Mouse (Mus musculus) cerebellum, adult 2 months (tissue): ENCODE measurements around the gene Srcin1. TPM values are rescaled to one million over a fixed set of nuclear protein-coding genes. Genes with fewer than 3 reads are reported as not detected.
A peak's percentile ranks its signal among the peaks of the same experiment; 100 is the strongest.

Source experiments
- DNase-seq, 2 experiments: peaks; one replicate each; pipeline ENCODE4 v3.0.0; 2021
- H3K27ac ChIP-seq: fragments of 200-500 bp; 2 replicates; pipeline ENCODE4 v1.5.1; 2012; ENCODE audit warnings: low read length, control low read depth, inconsistent platforms; ENCODE audit not compliant: insufficient read depth
- H3K27me3 ChIP-seq: fragments of 200-500 bp; 2 replicates; pipeline ENCODE4 v1.6.1; 2012; ENCODE audit warnings: inconsistent platforms, mild to moderate bottlenecking, low read length, moderate library complexity; ENCODE audit not compliant: control insufficient read depth, insufficient read depth
- H3K4me1 ChIP-seq: fragments of 200-500 bp; 2 replicates; pipeline ENCODE4 v1.6.1; 2011; ENCODE audit warnings: low read length; ENCODE audit not compliant: control insufficient read depth, insufficient read depth
- H3K4me3 ChIP-seq: fragments of 200-500 bp; replicated peaks from 2 replicates; pipeline ENCODE3; 2011; ENCODE audit warnings: mild to moderate bottlenecking, low read depth, low read length, control low read depth; ENCODE audit not compliant: insufficient read depth
- CTCF ChIP-seq: fragments of 200-500 bp; IDR thresholded peaks from 2 replicates; pipeline ENCODE4 v1.5.1; 2011; ENCODE audit warnings: low read depth, mild to moderate bottlenecking, control low read depth, low read length, moderate library complexity, borderline replicate concordance; ENCODE audit not compliant: insufficient read depth
- POLR2A ChIP-seq: fragments of 200-500 bp; IDR thresholded peaks from 2 replicates; pipeline ENCODE4 v1.6.1; 2011; ENCODE audit warnings: low read length, control low read depth, borderline replicate concordance; ENCODE audit not compliant: insufficient read depth
- WGBS: fragments of 180-500 bp; shearing (Covaris S2); methylation state at CpG from one replicate; pipeline ENCODE4 v1.1.7; 2018; 5-methylcytosine and 5-hydroxymethylcytosine counted together
- polyA plus RNA-seq: library from polyadenylated mRNA; depleted of rRNA; stranded (reverse); fragments of >200 nt; gene quantifications from 2 replicates; pipeline ENCODE4 v1.2.3, GENCODE M21; 2012

The Srcin1 gene
- polyA plus RNA-seq, 1 experiment: 127 TPM

DNA sequence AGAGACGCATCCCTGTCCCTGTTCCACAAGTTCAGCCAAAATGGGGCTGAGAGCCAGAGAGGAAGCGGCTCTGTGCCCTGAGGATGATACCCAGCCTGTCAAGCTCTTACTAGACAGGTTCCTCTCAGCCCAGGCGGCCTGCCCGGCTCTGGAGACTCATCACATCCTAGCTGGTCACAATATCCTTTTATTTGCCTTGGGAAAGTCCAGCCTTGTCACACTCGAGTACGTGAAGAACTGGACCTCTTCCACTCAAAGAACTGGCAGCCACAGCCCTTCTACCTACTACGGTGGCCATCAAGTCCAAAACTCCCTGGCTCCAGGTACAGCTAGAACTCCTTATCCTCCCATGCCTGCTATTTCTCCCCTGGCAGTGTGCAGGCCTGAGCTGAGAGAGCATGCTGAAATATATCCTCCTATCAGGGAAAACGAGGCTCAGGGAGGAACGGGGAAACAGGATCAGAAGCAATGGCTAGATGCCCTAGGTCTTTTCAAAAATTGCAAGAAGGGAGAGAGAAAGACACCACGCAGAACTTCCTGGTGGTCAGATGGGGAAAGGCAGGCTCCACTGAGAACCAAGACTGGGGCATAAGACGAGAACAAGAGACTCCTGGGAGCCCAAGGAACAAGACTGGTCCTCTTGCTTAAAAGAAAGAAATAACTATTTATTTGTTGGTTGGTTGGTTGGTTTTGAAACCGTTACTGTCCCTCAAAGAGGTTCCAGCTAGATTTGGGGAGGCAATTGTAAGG is 27.9 kb downstream of the Srcin1 start:
- Histone ChIP-seq H3K4me3 (peak overlapping the region; percentile 51), H3K4me1 (peaks cover 69% of the 10 kb centered on the region), H3K27ac (peak overlapping the region; percentile 95), H3K27me3 (no peaks in the 10 kb centered on the region)
- no peak for TF ChIP-seq CTCF
- 0 out of 2 replicates have a peak, but pooled peaks have one; percentile 17 for TF ChIP-seq POLR2A
- peak; percentile 66 to 70 for DNase-seq
- WGBS: 18% methylated on average over 12 of the region's 12 CpGs

DNA sequence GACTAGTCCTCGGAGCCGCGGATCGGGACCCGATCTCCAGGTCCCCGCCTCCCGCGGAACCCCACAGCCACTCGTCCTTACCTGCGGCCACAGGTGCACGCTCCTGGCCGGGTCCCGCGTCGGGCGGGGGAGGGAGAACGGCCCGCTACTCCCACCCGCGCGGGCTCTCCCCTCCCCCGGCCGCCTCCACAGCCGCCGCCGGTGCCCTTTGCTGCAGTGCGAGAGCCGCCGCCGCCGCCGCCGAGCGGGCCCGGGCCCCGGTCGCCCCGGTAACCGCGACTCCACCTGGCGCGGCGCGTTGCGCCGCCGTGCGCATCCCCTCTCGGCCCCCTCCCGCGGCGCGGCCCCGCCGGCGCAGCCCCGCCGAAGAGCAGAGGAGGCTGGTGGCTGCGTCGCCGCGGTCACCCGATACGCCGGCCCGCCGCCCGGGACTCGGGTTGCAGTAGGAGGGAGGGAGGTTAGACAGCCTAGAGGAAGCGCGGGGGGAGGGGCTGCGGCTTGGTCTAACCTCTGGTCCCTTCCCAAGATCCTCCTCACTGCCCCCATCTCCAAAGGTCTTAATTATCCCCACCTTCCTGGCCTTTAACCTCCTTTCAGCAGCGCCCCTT is 29.1 kb downstream of the Srcin1 start:
- Histone ChIP-seq H3K27me3 (no peaks in the 10 kb centered on the region), H3K27ac (peak overlapping the region; percentile 95), H3K4me3 (peak overlapping the region; percentile 87), H3K4me1 (peaks cover 67% of the 10 kb centered on the region)
- DNase-seq: peak; percentile 76 to 78
- TF ChIP-seq CTCF (no peak), POLR2A (peak; percentile 30; the same call in 1 of the 2 replicates)
- WGBS: under 1% methylated on average over 71 of the region's 73 CpGs

DNA sequence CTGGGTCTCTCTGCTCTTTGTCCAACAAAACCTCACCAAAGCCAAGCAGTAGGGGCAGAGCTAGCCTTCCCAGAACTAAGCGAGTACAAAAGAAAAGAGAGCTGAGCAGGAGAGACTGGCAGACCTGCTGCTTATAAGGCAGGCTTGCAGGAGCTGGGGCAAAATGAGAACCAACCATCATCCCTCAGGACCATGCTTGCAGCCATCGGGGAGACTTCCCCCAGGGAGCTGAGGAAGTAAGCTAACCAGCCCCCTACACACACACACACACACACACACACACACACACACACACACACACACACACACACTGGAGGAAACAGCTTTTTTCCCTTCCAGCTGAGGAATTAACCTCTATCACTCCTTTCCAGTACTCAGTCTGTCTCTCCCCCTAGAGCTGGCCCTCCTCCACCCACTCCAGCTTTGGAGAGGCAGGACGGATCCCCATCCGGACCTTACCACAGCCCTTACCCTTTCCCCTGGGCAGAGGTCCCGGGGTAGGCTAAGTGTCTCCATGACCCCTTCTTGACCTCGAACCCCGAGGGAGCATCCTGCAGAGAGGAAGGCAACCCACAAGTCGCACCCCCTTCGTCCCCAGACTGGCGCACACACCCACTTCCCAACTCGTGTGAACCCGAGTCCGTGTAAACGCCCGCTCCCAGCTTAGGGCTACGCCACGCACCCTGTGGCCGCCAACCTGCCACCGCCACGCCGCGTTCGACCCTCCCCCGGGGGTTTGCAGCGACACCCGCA is 30.0 kb downstream of the Srcin1 start:
- Histone ChIP-seq H3K27me3 (no peaks in the 10 kb centered on the region), H3K27ac (peak overlapping the region; percentile 87), H3K4me1 (peaks cover 65% of the 10 kb centered on the region), H3K4me3 (peak overlapping the region; percentile 87)
- peak in 1 of 2 experiments; percentile 64 for DNase-seq
- 1% methylated on average over 26 of the region's 26 CpGs for WGBS
- no peak for TF ChIP-seq CTCF
- no peak for TF ChIP-seq POLR2A

DNA sequence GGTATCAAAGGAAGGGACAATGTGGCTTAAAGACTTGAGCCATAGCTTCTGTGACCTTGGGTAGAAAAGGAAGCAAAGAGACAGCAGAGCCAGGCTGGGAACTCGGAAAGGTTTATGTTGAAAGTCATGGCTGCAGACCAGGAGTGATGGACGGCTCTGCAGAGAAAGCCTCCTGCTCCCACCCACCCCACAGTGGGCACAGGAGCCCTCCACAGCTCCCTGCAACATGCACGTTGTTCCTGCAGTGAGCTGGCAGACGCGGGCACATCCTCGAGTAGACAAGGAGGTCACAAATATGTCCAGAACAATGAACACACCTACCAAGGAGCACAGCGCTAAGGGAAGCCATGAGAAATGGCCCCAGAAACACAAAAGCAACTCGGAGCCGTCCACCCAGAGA is 32.1 kb downstream of the Srcin1 start:
- peaks cover 59% of the 10 kb centered on the region for H3K4me1 ChIP-seq
- peak overlapping the region; percentile 87 for H3K27ac ChIP-seq
- H3K4me3 ChIP-seq: peak overlapping the region; percentile 14
- TF ChIP-seq POLR2A (no peak), CTCF (no peak)
- H3K27me3 ChIP-seq: no peaks in the 10 kb centered on the region
- DNase-seq: peak in 1 of 2 experiments; percentile 60
- WGBS: 13% methylated on average over 9 of the region's 9 CpGs

DNA sequence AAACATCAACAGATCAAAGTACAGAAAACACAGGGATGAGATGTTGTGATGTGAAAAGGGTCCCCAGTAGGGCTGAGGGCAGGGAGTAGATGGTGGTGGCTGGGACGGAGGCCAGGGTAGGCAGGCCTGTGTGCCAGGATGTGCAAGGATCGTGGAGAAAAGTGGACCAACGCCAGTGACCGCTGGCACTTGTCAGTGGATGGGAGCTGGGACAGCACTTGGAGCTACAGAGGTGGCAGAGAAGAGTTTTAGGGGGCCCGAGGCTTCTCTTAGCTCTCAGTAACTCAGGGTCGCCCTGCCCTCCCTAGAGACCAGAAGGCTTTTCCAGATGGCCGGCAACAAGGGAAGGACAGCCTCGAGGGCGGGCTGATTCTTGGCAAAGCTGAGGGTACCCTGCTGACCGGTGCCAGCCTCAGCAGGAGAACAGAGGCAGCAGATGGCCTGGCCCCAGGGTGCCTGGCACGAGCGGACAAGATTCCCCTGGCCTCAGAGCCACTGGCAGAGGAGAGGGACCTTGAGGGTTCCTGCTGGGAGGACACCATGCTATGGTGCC is 32.7 kb downstream of the Srcin1 start:
- Histone ChIP-seq H3K27ac (peak overlapping the region; percentile 87), H3K4me1 (peaks cover 54% of the 10 kb centered on the region)

DNA sequence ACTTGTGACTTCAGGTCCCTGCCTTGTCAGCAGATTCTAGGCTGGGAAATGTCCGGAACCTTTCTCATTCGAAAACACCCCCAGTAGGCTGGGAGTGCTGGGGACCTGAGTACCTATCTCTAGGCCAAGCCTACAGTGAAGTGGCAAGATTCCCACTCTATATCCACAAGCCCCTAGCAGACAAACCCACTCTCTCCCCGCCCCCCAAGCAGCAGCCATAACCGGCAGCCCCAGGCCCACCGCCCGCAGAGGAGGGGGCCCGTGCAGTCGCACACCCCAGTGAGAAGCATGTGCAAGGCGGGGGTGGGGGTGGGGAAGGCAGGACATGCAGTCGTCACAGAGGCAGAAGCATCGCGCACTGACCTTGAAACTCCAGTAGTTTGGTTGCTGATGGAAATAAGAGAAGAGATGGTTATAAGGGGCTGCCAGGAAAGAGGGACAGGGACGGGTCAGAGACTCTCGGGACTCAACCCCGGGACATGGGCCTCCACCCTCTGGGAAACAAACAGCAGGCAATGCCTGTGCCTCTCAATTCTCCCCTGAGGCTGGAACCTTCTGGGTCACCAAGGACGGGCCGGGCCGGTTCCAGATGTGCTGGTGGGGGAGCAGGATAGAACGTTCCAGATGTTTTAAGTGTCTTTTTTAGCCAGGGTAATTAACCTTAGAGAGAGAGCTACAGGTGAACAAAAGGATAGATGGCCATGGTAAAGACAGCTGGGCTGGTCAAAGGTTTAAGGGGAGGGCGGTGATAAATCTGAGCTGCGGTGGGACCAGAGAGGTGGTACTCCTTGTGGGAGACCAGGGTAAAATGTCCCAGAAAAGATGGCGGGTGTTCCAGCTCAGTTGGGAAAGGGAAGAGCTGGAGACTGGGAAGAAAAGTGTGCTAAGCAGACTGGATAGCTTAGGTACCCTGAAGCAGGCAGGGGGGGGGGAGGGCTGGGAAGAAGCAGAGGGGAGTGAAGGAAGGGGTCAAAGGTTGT is 33.5 kb downstream of the Srcin1 start:
- Histone ChIP-seq H3K27me3 (no peaks in the 10 kb centered on the region), H3K27ac (peak overlapping the region; percentile 87), H3K4me3 (peak overlapping the region; percentile 5), H3K4me1 (peaks cover 51% of the 10 kb centered on the region)
- TF ChIP-seq POLR2A (no peak), CTCF (no peak)
- WGBS: 19% methylated on average over 22 of the region's 22 CpGs
- DNase-seq: no peak

More for the DNA sequence above, 32.7 kb downstream of the Srcin1 start:
- peak overlapping the region; percentile 39 for H3K4me3 ChIP-seq
- TF ChIP-seq CTCF (no peak), POLR2A (peak; percentile 48; the same call in 1 of the 2 replicates)
- WGBS: 5% methylated on average over 12 of the region's 12 CpGs
- H3K27me3 ChIP-seq: no peaks in the 10 kb centered on the region
- peak; percentile 99 to 100 for DNase-seq
